Mouse (Mus musculus) c-Kit-positive CD71-negative TER-119-negative erythroid progenitor cells, embryonic 14.5 days (primary cell): ENCODE data around the gene Asz1.

Experiments used
- DNase-seq: peaks from one replicate; pipeline ENCODE4 v3.0.0-alpha.2; 2013; ENCODE audit warnings: low read depth

Gene Asz1

DNA sequence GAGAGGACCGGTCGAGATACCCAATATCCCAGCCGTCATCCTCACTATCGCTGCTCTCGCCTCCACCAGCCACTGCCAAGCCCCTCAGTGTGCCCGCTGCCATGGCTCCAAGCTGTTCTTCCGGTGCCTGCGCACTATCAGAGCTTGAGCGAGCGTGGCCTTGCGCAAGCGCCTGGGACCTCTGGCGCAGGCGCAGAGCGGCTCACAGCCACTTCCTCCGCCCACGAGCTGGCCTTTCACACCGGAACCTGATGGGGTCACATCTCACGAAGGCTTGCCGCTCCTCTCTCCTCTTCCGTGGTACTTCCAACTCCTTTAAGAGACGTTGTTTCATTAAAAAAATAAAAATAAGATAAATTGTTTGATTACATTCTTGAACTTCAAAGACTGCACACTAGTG is at the start of gene Asz1:
Gene Asz1 (minus strand): TSS at position 128 of the 400 bp plus-strand sequence.
- DNase-seq, result no peak

DNA sequence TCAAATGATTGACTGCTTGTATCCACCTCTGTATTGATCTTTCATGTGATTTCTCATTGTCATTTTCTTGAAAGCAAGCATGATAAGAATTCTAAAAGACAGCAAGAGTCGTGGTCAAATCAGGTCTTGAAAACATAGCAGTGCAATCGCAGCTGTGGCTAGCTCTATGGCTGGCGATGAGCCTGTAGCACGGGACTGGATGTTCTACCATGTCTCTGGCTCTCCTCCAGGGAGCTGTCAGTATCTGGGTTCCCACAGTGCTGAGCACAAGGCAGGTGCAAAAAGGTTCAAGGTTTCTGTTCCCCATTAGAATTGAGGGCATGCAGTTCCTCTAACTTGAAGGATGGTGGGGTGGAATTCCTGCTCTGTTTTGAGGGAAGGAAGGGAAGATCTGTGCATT is 44.2 kb upstream of the Asz1 start:
- no peak for DNase-seq

- no peak for DNase-seq
Measured at GRCm38 (mm10) chr6:18135246-18135645, 26.4 kb upstream of the Asz1 start.

DNA sequence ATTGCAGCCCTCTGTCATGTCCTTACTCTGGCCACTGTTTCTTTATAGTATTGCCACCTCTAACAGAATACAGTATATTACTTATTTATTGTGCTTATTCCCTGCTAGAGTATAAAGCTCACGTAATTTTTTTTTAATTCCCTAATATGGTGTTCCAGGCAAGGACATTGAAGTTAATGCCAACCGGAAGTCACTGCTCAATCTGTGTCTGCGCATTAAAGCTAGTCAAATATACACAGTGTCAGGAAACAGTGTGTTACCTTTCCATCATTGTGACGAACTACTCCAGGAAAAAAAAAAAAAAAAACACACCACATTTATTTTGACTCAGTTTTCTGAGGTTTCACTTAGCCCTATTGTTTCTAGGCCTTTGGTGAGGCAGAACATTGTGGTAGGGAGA is 19.2 kb upstream of the Asz1 start:
- DNase-seq, result no peak

GRCm38 (mm10) chr6:18127206-18127983 is 18.5 kb upstream of the Asz1 start:
- DNase-seq, result no peak

DNA sequence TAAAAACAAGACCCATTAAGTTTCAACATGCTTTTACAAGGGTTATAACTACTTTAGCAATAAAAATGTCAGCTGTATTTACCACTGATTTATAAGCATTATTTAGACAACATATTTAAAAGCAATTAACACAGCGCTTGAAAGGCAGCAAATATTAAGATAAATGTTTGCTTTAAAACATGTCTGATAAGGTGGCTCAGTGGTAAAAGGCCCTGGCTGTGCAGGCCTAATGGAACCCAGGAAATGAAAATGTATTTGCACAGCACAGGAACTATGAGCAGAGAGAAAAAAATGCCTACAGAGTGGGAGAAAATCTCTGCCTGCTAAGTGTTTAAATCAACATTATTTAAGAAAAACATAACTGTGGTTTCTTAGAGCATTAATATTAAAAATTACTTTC is 12.0 kb downstream of the Asz1 start:
- no peak for DNase-seq

GRCm38 (mm10) chr6:18089098-18089497 is 19.8 kb downstream of the Asz1 start:
- no peak for DNase-seq

DNA sequence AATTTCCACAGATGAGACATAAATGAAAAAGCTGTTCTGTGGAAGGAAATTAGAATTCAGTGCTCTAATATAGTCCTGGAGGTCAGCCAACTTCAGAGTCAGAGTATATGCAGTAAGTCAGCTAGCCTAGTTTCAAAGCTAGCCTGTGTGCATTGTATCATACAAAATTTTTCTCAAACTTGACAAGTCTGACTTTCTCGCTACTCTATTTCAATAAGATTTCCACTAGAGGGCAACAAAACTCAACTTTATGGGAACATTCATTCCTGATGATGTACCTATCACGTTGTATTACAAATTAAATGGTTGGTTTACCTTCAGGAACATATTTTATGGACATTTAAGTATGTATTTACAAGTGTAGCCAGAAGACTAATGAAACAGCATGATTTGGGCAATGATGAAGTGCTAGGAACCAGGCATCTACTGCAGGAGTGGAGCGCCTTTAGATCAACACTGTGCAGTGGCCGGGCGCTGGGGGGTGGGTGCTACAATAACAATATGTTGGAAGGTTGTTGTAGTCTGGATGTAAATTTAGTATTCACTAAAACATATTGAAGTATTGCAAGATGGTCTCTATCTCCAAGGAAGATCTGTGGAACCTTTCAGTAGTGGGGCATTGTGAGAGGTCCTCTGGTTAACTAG is 21.6 kb downstream of the Asz1 start:
- no peak for DNase-seq

DNA sequence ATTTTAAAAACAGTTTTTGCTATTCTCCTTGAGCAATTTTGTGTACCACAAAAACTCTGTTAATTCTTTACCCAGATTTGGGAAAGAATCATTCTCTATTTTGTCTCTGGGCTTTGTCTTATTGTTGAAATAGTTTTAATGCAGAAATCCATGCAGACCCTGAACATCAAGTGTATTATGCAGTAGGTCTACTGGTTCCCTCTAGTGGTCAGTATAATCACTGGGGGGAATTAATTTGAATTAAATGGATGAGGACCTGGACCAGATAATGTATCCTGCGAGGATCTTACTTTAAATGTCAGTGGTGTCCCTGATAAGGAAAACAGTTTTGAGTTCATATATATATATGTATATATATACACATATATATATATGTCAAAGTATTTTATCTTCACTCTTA is 30.2 kb downstream of the Asz1 start:
- peak; percentile 14 for DNase-seq

DNA sequence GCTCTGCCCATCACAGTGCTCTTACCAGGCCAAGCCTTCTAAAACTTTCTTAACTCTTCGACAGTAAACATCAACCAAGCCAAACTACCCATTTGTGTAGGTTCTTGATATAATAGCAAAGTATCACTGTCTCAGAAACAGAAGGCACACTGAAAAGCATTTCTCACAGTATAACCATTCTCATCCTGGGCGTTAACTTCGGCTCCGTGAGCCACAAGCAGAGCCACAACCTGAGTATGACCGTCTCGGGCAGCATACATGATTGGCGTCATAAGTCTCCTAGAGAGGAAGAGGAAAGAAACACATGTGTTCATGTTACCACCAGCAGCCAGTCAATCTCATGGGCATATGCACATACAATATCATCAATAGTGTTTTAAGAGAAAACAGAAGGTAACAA is 31.9 kb downstream of the Asz1 start:
- DNase-seq, result no peak

DNA sequence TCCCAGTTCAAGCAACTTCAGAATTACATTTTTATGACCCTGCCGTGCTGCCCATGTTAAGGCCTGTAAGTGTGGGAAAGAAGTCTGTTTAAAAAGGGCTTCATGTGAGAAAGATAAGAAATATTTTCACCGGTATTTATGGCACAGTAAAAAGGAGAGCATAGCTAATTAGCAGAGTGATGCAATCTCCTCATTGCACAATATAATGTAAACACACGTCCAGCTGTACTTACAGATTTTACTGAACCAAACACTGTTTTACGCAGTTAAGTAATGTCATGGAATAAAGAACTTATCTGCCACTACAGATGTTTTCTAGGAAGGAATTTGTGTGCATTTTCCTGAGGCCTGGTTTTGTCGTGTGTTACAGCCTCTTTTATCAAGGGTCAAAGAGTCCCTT is 32.3 kb downstream of the Asz1 start:
- DNase-seq, result no peak

GRCm38 (mm10) chr6:18057899-18058298 is 51.0 kb downstream of the Asz1 start:
- DNase-seq, result no peak

GRCm38 (mm10) chr6:18051702-18052101 is 57.2 kb downstream of the Asz1 start:
- DNase-seq, result no peak

GRCm38 (mm10) chr6:18044299-18044698 is 64.6 kb downstream of the Asz1 start:
- DNase-seq, result no peak

GRCm38 (mm10) chr6:18043172-18043571 is 65.7 kb downstream of the Asz1 start:
- DNase-seq, result no peak

DNA sequence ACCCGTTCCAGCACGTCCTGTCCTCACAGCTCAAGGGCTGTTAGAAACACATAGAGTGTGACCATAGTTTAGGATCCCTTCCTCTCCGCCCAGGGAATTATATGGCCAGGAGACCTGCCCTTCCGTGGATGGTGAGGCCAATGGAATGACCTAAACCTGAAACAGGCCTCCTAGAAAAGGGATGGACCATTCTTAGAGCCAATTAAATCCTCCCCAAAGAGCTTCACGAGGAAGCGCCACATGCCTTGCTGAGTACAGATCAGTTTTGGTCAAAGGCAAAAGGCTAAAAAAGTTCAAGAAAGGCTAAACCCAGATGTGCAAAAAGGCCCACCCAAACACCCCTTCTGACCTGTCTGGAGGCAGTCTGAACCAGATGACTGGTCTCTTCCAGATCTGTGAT is 76.6 kb downstream of the Asz1 start:
- DNase-seq, result no peak

- DNase-seq, result no peak
Measured at GRCm38 (mm10) chr6:18031509-18032010, 77.3 kb downstream of the Asz1 start.

- DNase-seq, result no peak
Measured at GRCm38 (mm10) chr6:18030868-18031508, 77.9 kb downstream of the Asz1 start.

GRCm38 (mm10) chr6:18029746-18030656 is 78.9 kb downstream of the Asz1 start, which contains the start of gene Wnt2:
Wnt2 (minus strand) TSS chr6:18030585.
- peak; percentile 28 for DNase-seq

- DNase-seq, result no peak
Measured at GRCm38 (mm10) chr6:18024133-18024794, 84.6 kb downstream of the Asz1 start.

GRCm38 (mm10) chr6:18013346-18013745 is 95.5 kb downstream of the Asz1 start:
- DNase-seq, result no peak
